Mouse (Mus musculus) intestine, postnatal 0 days (tissue): Measurements from ENCODE around the gene Rab7b. TPM values are rescaled to one million over a fixed set of nuclear protein-coding genes. Genes with fewer than 3 reads are reported as not detected.

Experiments
- ATAC-seq: fragments of 200-750 bp; cut with Nextera tagmentation; 2 replicates; pipeline ENCODE4 v1.8.0; 2017; ENCODE audit warnings: mild to moderate bottlenecking, moderate TSS enrichment, moderate library complexity
- H3K27ac ChIP-seq: fragments of 300-500 bp; sonication (generic); 2 replicates; pipeline ENCODE4 v1.5.1; 2014; ENCODE audit warnings: mild to moderate bottlenecking, low read depth, low read length, moderate library complexity
- H3K27me3 ChIP-seq: fragments of 300-500 bp; sonication (generic); replicated peaks from 2 replicates; pipeline ENCODE4 v1.6.1; 2014; ENCODE audit warnings: low read length, mixed read lengths; ENCODE audit not compliant: control insufficient read depth, insufficient read depth
- H3K36me3 ChIP-seq: fragments of 300-500 bp; sonication (generic); 2 replicates; pipeline ENCODE4 v1.6.1; 2014; ENCODE audit warnings: mild to moderate bottlenecking, moderate library complexity; ENCODE audit not compliant: control insufficient read depth, insufficient read depth
- H3K4me1 ChIP-seq: fragments of 300-500 bp; sonication (generic); replicated peaks from 2 replicates; pipeline ENCODE4 v1.6.1; 2014; ENCODE audit warnings: antibody characterized with exemption, low read length, mixed read lengths; ENCODE audit not compliant: control insufficient read depth, insufficient read depth
- H3K4me2 ChIP-seq: fragments of 300-500 bp; sonication (generic); replicated peaks from 2 replicates; pipeline ENCODE4 v1.6.1; 2014; ENCODE audit warnings: low read depth, mild to moderate bottlenecking, moderate library complexity
- H3K4me3 ChIP-seq: fragments of 300-500 bp; sonication (generic); 2 replicates; pipeline ENCODE4 v1.5.1; 2014; ENCODE audit warnings: low read depth, low read length
- H3K9ac ChIP-seq: fragments of 300-500 bp; sonication (generic); 2 replicates; pipeline ENCODE4 v1.6.1; 2014; ENCODE audit warnings: mild to moderate bottlenecking, low read depth, low read length
- H3K9me3 ChIP-seq: fragments of 300-500 bp; sonication (generic); 2 replicates; pipeline ENCODE4 v1.6.1; 2016; ENCODE audit warnings: mixed run types; ENCODE audit not compliant: control insufficient read depth
- CTCF ChIP-seq: sonication (generic); IDR thresholded peaks from 2 replicates; pipeline ENCODE4 v1.5.1; 2016; ENCODE audit warnings: low read depth, mild to moderate bottlenecking, control low read depth, antibody characterized with exemption, moderate library complexity
- WGBS: fragments of 180-500 bp; shearing (Covaris S2); extraction: QIAGEN DNeasy Blood & Tissue Kit; methylation state at CpG from one replicate; pipeline ENCODE4 v1.1.7; 2014; 5-methylcytosine and 5-hydroxymethylcytosine counted together
- polyA plus RNA-seq: library from polyadenylated mRNA; unstranded; fragments of >200 nt; fragmentation: Nextera tagmentation; extraction: Ambion mirVana; gene quantifications from 2 replicates; pipeline ENCODE4 v1.2.1, GENCODE M21; 2015

Rab7b gene
- polyA plus RNA-seq, 1 experiment from 2014 or later = 3.3 TPM

- no peaks in the 10 kb centered on the region for H3K36me3 ChIP-seq
- WGBS = 63% methylated on average over 9 of the region's 9 CpGs
- H3K9ac ChIP-seq = no peak overlapping the region
- no peak overlapping the region for H3K27ac ChIP-seq
- no peak overlapping the region for H3K4me2 ChIP-seq
- no peaks in the 10 kb centered on the region for H3K4me1 ChIP-seq
- no peak for ATAC-seq
- TF ChIP-seq CTCF = no peak
- no peak overlapping the region for H3K4me3 ChIP-seq
- no peaks in the 10 kb centered on the region for H3K27me3 ChIP-seq
- H3K9me3 ChIP-seq = no peaks in the 10 kb centered on the region
Observed at GRCm38 (mm10) chr1:131759667-131760427, 71.4 kb downstream of the Rab7b start.

- ATAC-seq = no peak
- no peak for TF ChIP-seq CTCF
- whole genome bisulfite sequencing = 86% methylated on average over 3 of the region's 3 CpGs
- H3K9ac ChIP-seq = no peak overlapping the region
- H3K27me3 ChIP-seq = no peaks in the 10 kb centered on the region
- no peak overlapping the region for H3K27ac ChIP-seq
- no peaks in the 10 kb centered on the region for H3K4me1 ChIP-seq
- H3K4me2 ChIP-seq = no peak overlapping the region
- H3K9me3 ChIP-seq = no peaks in the 10 kb centered on the region
- H3K36me3 ChIP-seq = no peaks in the 10 kb centered on the region
- no peak overlapping the region for H3K4me3 ChIP-seq
Observed at GRCm38 (mm10) chr1:131760428-131760820, 71.9 kb downstream of the Rab7b start.

DNA sequence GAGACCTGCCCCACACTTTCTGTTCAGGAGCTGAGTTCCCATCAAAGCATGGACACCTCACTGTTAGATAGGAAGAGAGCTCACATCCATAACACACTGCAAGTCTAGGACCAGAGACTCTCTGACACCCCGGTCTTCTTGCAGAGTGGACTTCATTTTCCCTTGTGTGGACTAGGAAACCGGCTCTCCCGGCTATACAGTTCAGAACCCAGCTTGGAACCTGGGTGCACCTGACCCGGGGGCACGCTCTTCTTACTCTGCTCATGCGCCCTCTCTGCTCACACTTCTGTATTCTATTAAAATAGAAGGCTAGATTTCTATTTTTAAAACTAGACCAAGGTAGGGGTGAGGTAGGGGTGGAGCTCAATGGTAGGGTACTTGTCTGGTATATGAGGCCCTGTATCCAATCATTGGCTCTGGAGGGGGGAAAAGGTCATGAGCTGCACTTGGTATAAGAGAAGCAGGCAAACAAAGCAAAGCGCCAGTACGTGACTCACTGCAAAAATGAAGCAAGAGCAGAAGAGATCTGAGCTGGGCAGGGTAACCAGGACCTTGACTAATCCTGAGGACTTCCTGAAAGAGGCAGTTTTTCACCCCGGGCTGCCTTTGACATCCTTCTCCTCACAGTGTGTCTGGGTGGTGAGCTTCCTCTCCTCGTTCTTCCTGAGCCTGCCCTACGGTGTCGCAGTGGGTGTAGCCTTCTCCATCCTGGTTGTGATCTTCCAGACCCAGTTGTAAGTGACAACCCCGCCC is 72.8 kb downstream of the Rab7b start:
- Histone ChIP-seq H3K9me3 (no peaks in the 10 kb centered on the region), H3K9ac (no peak overlapping the region), H3K4me3 (no peak overlapping the region), H3K4me1 (no peaks in the 10 kb centered on the region), H3K27me3 (no peaks in the 10 kb centered on the region), H3K36me3 (no peaks in the 10 kb centered on the region), H3K27ac (no peak overlapping the region), H3K4me2 (no peak overlapping the region)
- no peak for TF ChIP-seq CTCF
- WGBS = 79% methylated on average over 13 of the region's 13 CpGs
- ATAC-seq = no peak

GRCm38 (mm10) chr1:131763683-131764082 is 75.2 kb downstream of the Rab7b start:
- no peak overlapping the region for H3K4me3 ChIP-seq
- peak; percentile 43 for TF ChIP-seq CTCF
- ATAC-seq = no peak
- no peaks in the 10 kb centered on the region for H3K36me3 ChIP-seq
- H3K27me3 ChIP-seq = no peaks in the 10 kb centered on the region
- H3K4me1 ChIP-seq = no peaks in the 10 kb centered on the region
- no peaks in the 10 kb centered on the region for H3K9me3 ChIP-seq
- H3K4me2 ChIP-seq = no peak overlapping the region
- WGBS = 63% methylated on average over 9 of the region's 9 CpGs
- H3K9ac ChIP-seq = no peak overlapping the region
- no peak overlapping the region for H3K27ac ChIP-seq

DNA sequence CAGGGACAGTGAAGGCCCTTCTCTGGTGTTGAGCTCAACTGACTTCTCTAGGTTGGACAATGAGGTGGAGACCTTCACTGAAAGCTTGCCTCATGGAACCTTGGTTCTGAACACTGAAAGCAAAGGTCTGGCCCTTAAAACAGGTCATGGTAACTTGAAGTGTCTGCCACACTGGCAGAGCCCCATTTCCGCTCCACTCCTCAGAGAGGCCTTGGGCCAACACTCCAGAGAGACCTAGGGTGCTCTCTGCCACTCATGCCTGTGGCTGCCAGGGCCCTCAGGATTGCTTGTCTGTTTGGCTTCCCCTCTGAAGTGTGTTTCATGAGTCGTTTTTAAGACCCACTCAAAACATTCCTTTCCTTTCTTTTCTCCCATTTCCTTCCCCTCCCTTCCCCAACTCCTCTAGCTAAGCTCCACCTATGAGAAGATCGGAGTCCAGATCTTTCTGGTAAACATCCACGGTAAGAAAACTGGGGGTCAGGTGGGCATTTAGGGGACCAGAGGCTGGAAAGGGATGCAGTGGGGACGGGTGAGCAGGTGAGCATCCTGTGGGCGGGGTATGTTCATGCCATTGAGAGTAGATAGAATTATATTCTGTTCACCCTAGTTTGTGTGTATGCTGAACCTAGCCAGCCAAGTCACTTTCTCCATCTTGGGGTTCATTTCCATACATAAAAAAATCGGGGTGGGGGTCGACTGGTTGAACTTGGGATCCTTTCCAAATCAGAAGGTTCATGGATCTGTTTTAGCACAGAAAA is 76.3 kb downstream of the Rab7b start:
- no peak for ATAC-seq
- no peaks in the 10 kb centered on the region for H3K36me3 ChIP-seq
- no peak overlapping the region for H3K9ac ChIP-seq
- no peak overlapping the region for H3K4me2 ChIP-seq
- H3K27me3 ChIP-seq = no peaks in the 10 kb centered on the region
- H3K4me1 ChIP-seq = no peaks in the 10 kb centered on the region
- no peak for TF ChIP-seq CTCF
- no peaks in the 10 kb centered on the region for H3K9me3 ChIP-seq
- H3K27ac ChIP-seq = no peak overlapping the region
- H3K4me3 ChIP-seq = no peak overlapping the region
- 58% methylated on average over 8 of the region's 8 CpGs for WGBS

Other genes with a start within 250 kb of the Rab7b start
- gene Srgap2, start 161.3 kb upstream of the Rab7b start, polyA plus RNA-seq = 3.1 and 5.4 TPM in 2 replicates
- 0.86 and 1.1 TPM in 2 replicates for gene Fam72a, start 160.8 kb upstream of the Rab7b start, polyA plus RNA-seq
- gene Avpr1b, start 89.5 kb upstream of the Rab7b start, polyA plus RNA-seq = 0.05 TPM in 1 of 2 replicates, not detected in the other
- 5.5 and 16.5 TPM in 2 replicates for gene Ctse, start 50.4 kb upstream of the Rab7b start, polyA plus RNA-seq
- gene Slc26a9, start 55.3 kb downstream of the Rab7b start, polyA plus RNA-seq = 0.03 and 0.67 TPM in 2 replicates
- 17.3 and 19.8 TPM in 2 replicates for gene Pm20d1, start 108.7 kb downstream of the Rab7b start, polyA plus RNA-seq
- gene Slc41a1, start 138.8 kb downstream of the Rab7b start, polyA plus RNA-seq = 3.5 and 3.8 TPM in 2 replicates
- 16.2 and 19.1 TPM in 2 replicates for gene Rab29, start 178.5 kb downstream of the Rab7b start, polyA plus RNA-seq
- 25.9 and 30.4 TPM in 2 replicates for gene Nucks1, start 221.8 kb downstream of the Rab7b start, polyA plus RNA-seq